Mouse (Mus musculus): Measurements from ENCODE around the gene Col4a3.

The Col4a3 gene

GRCm38 (mm10) chr1:82605856-82606255 is 19.1 kb downstream of the Col4a3 start:
- DNase-seq (ENCODE audit: extremely low read depth, low read depth), result no peak

- no peak for DNase-seq (ENCODE audit: extremely low read depth, low read depth)
Measured at GRCm38 (mm10) chr1:82608646-82609262, 22.0 kb downstream of the Col4a3 start.

GRCm38 (mm10) chr1:82612061-82612660 is 25.4 kb downstream of the Col4a3 start:
- no peak for DNase-seq (ENCODE audit: extremely low read depth, low read depth)

- no peak for DNase-seq (ENCODE audit: extremely low read depth, low read depth)
Measured at GRCm38 (mm10) chr1:82618001-82618400, 31.3 kb downstream of the Col4a3 start.

- DNase-seq (ENCODE audit: extremely low read depth, low read depth), result no peak
Measured at GRCm38 (mm10) chr1:82618592-82618991, 31.9 kb downstream of the Col4a3 start.

GRCm38 (mm10) chr1:82619981-82620380 is 33.3 kb downstream of the Col4a3 start:
- DNase-seq (ENCODE audit: extremely low read depth, low read depth), result no peak

GRCm38 (mm10) chr1:82624934-82625333 is 38.2 kb downstream of the Col4a3 start:
- peak; percentile 68 for DNase-seq (ENCODE audit: extremely low read depth, low read depth)

GRCm38 (mm10) chr1:82625474-82625873 is 38.8 kb downstream of the Col4a3 start:
- peak; percentile 77 for DNase-seq (ENCODE audit: extremely low read depth, low read depth)

- DNase-seq (ENCODE audit: extremely low read depth, low read depth), result no peak
Measured at GRCm38 (mm10) chr1:82627652-82628051, 40.9 kb downstream of the Col4a3 start.

GRCm38 (mm10) chr1:82629495-82629894 is 42.8 kb downstream of the Col4a3 start:
- no peak for DNase-seq (ENCODE audit: extremely low read depth, low read depth)

- no peak for DNase-seq (ENCODE audit: extremely low read depth, low read depth)
Measured at GRCm38 (mm10) chr1:82631169-82631792, 44.6 kb downstream of the Col4a3 start.

- no peak for DNase-seq (ENCODE audit: extremely low read depth, low read depth)
Measured at GRCm38 (mm10) chr1:82634545-82635253, 48.0 kb downstream of the Col4a3 start.

- DNase-seq (ENCODE audit: extremely low read depth, low read depth), result no peak
Measured at GRCm38 (mm10) chr1:82635254-82635620, 48.5 kb downstream of the Col4a3 start.

GRCm38 (mm10) chr1:82636321-82636720 is 49.6 kb downstream of the Col4a3 start:
- DNase-seq (ENCODE audit: extremely low read depth, low read depth), result no peak

- DNase-seq (ENCODE audit: extremely low read depth, low read depth), result peak; percentile 76
Measured at GRCm38 (mm10) chr1:82637414-82637813, 50.7 kb downstream of the Col4a3 start.

GRCm38 (mm10) chr1:82638428-82638827 is 51.7 kb downstream of the Col4a3 start:
- DNase-seq (ENCODE audit: extremely low read depth, low read depth), result no peak

- DNase-seq (ENCODE audit: extremely low read depth, low read depth), result peak; percentile 38
Measured at GRCm38 (mm10) chr1:82641316-82641987, 54.7 kb downstream of the Col4a3 start.

GRCm38 (mm10) chr1:82647989-82648388 is 61.3 kb downstream of the Col4a3 start:
- DNase-seq (ENCODE audit: extremely low read depth, low read depth), result peak; percentile 81

GRCm38 (mm10) chr1:82650868-82651267 is 64.1 kb downstream of the Col4a3 start:
- DNase-seq (ENCODE audit: extremely low read depth, low read depth), result no peak

- DNase-seq (ENCODE audit: extremely low read depth, low read depth), result no peak
Measured at GRCm38 (mm10) chr1:82654046-82654445, 67.3 kb downstream of the Col4a3 start.

- no peak for DNase-seq (ENCODE audit: extremely low read depth, low read depth)
Measured at GRCm38 (mm10) chr1:82656452-82656851, 69.7 kb downstream of the Col4a3 start.

- no peak for DNase-seq (ENCODE audit: extremely low read depth, low read depth)
Measured at GRCm38 (mm10) chr1:82662269-82662668, 75.5 kb downstream of the Col4a3 start.
